Mouse (Mus musculus) brain, embryonic 14.5 days (tissue): Measurements from ENCODE around the gene Cnst.

Source experiments
- CTCF ChIP-seq: fragments of 200-500 bp; IDR thresholded peaks from 2 replicates; pipeline ENCODE4 v1.5.1; 2012; ENCODE audit warnings: inconsistent platforms, mild to moderate bottlenecking, moderate library complexity, borderline replicate concordance; ENCODE audit not compliant: insufficient read depth, insufficient read length; ENCODE audit errors: extremely low read depth
- POLR2A ChIP-seq: fragments of 200-500 bp; IDR thresholded peaks from 2 replicates; pipeline ENCODE4 v1.6.1; 2012; ENCODE audit warnings: mild to moderate bottlenecking, inconsistent platforms, borderline replicate concordance; ENCODE audit not compliant: poor library complexity, insufficient read depth, insufficient read length, severe bottlenecking; ENCODE audit errors: extremely low read depth

DNA sequence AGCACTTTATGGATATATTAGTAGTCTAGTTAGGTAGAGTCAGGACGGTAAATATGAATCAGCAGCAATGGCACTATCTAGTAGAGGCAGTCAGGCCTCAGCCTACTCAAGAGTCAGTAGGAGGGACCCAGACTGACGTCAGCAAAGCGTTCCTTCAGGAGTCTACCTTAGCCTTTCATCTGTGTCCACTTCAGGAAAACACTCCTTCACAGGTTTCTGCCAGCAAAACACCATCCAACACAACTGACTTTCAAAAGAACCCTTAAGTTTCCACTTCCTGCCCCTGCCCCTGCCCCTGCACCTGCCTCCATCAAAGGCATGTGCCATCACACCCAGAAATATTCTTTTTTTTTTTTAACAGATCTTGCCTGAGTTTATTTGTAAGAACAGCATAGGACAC lies 26.3 kb upstream of the Cnst start:
- TF ChIP-seq CTCF (no peak), POLR2A (no peak)
